Mouse (Mus musculus) forebrain, embryonic 12.5 days (tissue): ENCODE results near the gene Sec61g. TPM values are rescaled to one million over a fixed set of nuclear protein-coding genes. Genes with fewer than 3 reads are reported as not detected.
A peak's percentile ranks its signal among the peaks of the same experiment; 100 is the strongest.
"Not testable (repeated sequence)": the region's sequence is repeated elsewhere in the genome, so short reads cannot be mapped to it uniquely, and the experiment has no call there.

Experiments
- ATAC-seq: fragments of 200-750 bp; cut with Nextera tagmentation; 2 replicates; pipeline ENCODE4 v1.8.0; 2017; ENCODE audit warnings: moderate TSS enrichment; ENCODE audit not compliant: low FRiP score
- H3K27ac ChIP-seq: fragments of 300-500 bp; sonication (generic); 2 replicates; pipeline ENCODE4 v1.5.1; 2016; ENCODE audit warnings: mild to moderate bottlenecking
- H3K27me3 ChIP-seq: fragments of 300-500 bp; sonication (generic); 2 replicates; pipeline ENCODE4 v1.6.1; 2016; ENCODE audit warnings: mild to moderate bottlenecking
- H3K36me3 ChIP-seq: fragments of 300-500 bp; sonication (generic); replicated peaks from 2 replicates; pipeline ENCODE4 v1.6.1; 2016; ENCODE audit warnings: mild to moderate bottlenecking
- H3K4me1 ChIP-seq: fragments of 300-500 bp; sonication (generic); 2 replicates; pipeline ENCODE4 v1.6.1; 2016
- H3K4me2 ChIP-seq: fragments of 300-500 bp; sonication (generic); 2 replicates; pipeline ENCODE4 v1.6.1; 2016; ENCODE audit warnings: mild to moderate bottlenecking, moderate library complexity
- H3K4me3 ChIP-seq: fragments of 300-500 bp; sonication (generic); replicated peaks from 2 replicates; pipeline ENCODE4 v1.5.1; 2016; ENCODE audit warnings: mild to moderate bottlenecking
- H3K9ac ChIP-seq: fragments of 300-500 bp; sonication (generic); 2 replicates; pipeline ENCODE4 v1.6.1; 2016; ENCODE audit warnings: mild to moderate bottlenecking
- H3K9me3 ChIP-seq: fragments of 300-500 bp; sonication (generic); 2 replicates; pipeline ENCODE4 v1.6.1; 2016
- WGBS: fragments of 180-500 bp; shearing (Covaris S2); methylation state at CpG from one replicate; pipeline ENCODE4 v1.1.7; 2016; 5-methylcytosine and 5-hydroxymethylcytosine counted together
- polyA plus RNA-seq: library from polyadenylated mRNA; unstranded; fragments of >200 nt; fragmentation: Nextera tagmentation; extraction: Ambion mirVana; gene quantifications from 2 replicates; pipeline ENCODE4 v1.2.1, GENCODE M21; 2016

Gene Sec61g
- polyA plus RNA-seq, 1 experiment from 2014 or later: 38.0 TPM

DNA sequence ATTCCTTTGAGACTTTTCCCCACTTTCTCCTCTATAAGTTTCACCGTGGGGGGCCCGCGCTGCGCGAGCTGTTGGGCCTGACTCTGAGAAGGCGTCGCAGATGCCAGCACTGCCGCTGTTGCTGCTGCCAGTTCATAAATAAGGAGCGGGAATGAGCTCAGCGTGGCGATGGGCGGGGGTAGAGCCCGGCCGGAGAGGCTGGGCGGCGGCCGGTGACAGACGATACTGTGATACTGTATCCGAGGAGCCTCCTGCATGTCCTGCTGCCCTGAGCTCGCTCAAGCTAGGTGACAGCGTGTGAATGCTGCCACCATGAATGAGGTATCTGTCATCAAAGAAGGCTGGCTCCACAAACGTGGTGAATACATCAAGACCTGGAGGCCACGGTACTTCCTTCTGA is 5.9 kb upstream of the Sec61g start:
- not testable (repeated sequence) for H3K9ac ChIP-seq, H3K9me3 ChIP-seq, H3K27ac ChIP-seq, H3K4me2 ChIP-seq, H3K4me3 ChIP-seq, H3K4me1 ChIP-seq, H3K27me3 ChIP-seq, H3K36me3 ChIP-seq, ATAC-seq
- 74% methylated on average over 23 of the region's 23 CpGs for WGBS

DNA sequence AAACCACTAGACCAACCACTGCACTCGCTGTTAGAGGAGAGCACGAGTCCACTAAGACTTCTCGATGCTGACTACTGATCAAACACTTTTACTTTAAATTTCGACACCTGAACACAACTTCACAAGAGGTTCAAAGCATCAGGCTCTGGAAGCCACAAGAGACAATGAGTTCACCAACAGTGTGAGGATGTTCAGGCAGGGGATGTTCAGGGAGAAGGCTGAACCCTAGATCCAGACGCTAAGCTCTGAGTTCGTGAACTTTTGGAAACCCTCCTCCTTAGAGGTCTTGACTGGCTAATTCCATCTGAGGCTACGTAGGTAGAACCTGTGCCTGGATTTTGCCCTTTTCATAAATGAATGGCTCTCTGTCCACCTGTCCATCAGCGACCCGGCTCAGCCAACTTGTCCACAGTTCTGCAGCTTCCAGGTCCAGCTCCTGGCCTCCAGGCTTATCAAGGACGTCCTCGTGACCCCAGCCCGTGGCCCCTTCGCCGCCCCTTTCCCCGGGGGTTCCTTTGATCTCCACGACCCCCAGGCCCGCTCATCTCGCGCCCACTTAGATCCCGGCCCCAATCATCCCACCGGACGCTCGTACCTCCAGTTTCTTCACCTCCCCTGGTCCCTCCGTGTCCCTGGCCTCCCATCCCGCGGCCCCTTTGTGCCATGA is 766 bp downstream of the Sec61g start:
- H3K4me3 ChIP-seq: peak overlapping the region; percentile 83
- peak overlapping the region; percentile 77 for H3K4me2 ChIP-seq
- H3K9ac ChIP-seq: peak overlapping the region; percentile 93
- peaks cover 7% of the 10 kb centered on the region for H3K4me1 ChIP-seq
- no peak; the same call in none of the 2 replicates for ATAC-seq
- peaks cover 30% of the 10 kb centered on the region for H3K36me3 ChIP-seq
- 5% methylated on average over 26 of the region's 26 CpGs for WGBS
- H3K27me3 ChIP-seq: no peaks in the 10 kb centered on the region
- peak overlapping the region; percentile 94 for H3K27ac ChIP-seq
- no peaks in the 10 kb centered on the region for H3K9me3 ChIP-seq

DNA sequence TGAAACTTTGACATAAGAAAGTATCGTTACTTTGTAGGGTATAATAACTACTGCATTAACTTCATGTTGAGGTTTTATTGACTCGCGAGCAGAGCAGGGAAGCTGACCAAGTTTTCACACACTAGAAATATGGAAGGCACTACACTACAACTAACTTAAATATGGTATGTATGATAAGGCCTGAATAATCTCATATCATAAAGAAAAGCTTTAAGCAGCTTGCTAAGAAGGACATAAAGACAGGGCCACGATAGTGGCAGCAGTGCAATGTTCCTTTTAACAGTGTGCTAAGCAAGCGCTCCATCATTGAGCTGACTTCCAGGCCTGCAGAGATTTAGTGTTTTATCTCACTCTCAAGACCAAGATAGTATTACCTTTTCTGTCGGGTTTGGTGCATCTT is 2.3 kb downstream of the Sec61g start:
- no peak overlapping the region for H3K9ac ChIP-seq
- no peak overlapping the region for H3K27ac ChIP-seq
- H3K9me3 ChIP-seq: no peaks in the 10 kb centered on the region
- ATAC-seq: no peak
- H3K4me1 ChIP-seq: peaks cover 7% of the 10 kb centered on the region
- H3K27me3 ChIP-seq: no peaks in the 10 kb centered on the region
- 96% methylated on average over 6 of the region's 6 CpGs for WGBS
- H3K4me3 ChIP-seq: no peak overlapping the region
- no peak overlapping the region for H3K4me2 ChIP-seq
- peaks cover 34% of the 10 kb centered on the region for H3K36me3 ChIP-seq

DNA sequence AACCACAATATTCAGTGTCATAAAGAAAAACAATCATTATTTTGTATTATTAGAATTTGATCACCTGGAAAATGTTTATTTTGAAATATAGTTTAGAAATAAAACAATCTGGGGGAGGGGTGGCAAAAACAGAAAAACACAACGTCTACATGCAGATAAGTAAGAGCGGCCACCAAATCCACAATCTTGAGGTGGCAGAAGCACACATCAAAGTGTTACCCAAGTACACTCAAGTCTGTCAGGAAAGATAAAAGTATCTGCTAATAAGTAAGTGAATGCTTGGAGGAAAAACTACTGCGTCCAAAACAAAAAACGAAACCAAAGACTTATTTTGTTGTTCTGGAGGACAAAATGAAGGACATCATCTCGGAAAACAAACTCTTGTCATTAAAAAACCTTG is 5.1 kb downstream of the Sec61g start:
- Histone ChIP-seq H3K9ac (no peak overlapping the region), H3K36me3 (peaks cover 47% of the 10 kb centered on the region), H3K9me3 (no peaks in the 10 kb centered on the region), H3K4me3 (no peak overlapping the region), H3K27ac (no peak overlapping the region), H3K4me2 (no peak overlapping the region), H3K4me1 (peaks cover 7% of the 10 kb centered on the region), H3K27me3 (no peaks in the 10 kb centered on the region)
- no peak for ATAC-seq
- 92% methylated on average over 5 of the region's 5 CpGs for WGBS

DNA sequence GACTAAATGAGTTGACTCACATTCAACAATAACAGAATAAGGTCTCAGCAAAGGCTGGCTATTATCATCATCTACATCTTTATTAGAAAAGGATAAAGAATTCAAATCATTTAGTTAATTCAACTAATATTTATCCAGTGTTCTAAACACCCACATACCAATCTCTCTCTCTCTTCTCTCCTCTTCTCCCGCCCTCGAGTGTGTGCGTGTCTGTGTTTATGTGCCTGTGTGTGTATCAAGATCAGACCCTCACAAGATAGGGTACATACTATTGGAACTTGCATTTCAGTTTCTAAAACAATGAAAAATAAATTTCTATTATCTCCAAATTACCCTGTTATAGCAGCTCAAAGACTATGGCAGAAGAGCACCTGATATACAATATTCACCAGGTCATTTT is 5.5 kb downstream of the Sec61g start:
- no peaks in the 10 kb centered on the region for H3K27me3 ChIP-seq
- ATAC-seq: no peak
- H3K4me2 ChIP-seq: no peak overlapping the region
- H3K36me3 ChIP-seq: peaks cover 47% of the 10 kb centered on the region
- H3K9ac ChIP-seq: no peak overlapping the region
- H3K9me3 ChIP-seq: no peaks in the 10 kb centered on the region
- 92% methylated on average over 3 of the region's 3 CpGs for WGBS
- no peak overlapping the region for H3K27ac ChIP-seq
- H3K4me3 ChIP-seq: no peak overlapping the region
- H3K4me1 ChIP-seq: peaks cover 7% of the 10 kb centered on the region

DNA sequence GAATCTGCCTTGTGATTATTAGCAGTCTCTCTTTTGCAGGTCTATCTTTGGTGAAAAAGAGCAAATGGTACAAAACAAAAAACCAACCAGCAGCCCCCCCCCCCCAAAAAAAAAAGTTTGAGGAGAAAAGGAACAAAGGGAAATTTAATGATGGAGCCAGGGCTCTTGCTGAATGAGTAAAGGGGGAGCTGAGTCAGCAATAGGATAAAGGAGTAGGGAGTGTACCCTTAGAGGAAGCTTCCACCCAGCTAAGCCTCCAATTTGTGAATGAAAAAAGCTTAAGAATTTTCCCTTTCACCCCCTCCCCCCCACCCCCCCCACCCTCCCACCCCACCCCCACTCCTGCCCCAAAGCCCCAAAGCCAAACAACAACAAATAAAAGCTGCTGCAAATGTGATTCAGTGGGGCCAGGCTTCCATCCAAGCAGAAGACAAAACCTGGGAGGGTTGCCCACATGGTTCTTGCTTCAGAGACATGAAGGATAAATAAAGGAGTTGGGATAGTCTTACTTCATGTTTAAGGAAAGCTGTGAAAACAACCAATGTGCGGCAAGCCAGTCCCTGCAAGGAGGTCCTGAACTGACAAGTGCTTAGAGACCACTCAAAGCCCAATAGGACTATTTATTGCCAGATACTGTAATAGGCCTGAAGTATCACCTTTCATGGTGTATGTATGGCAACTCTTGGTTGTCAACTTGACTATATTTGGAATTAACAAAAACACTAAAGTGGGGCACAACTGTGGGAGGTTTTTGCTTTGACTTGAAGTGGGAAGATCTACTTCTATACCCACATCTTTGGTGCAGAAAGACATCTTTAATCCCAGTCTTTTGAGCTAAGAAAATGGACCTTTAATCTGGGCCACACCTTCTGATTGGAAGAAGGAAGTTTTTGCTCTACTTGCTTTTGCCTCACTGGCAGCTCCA is 9.3 kb downstream of the Sec61g start:
- H3K9ac ChIP-seq: no peak overlapping the region
- H3K4me3 ChIP-seq: no peak overlapping the region
- ATAC-seq: no peak
- no peak overlapping the region for H3K27ac ChIP-seq
- peaks cover 28% of the 10 kb centered on the region for H3K36me3 ChIP-seq
- no peaks in the 10 kb centered on the region for H3K27me3 ChIP-seq
- H3K4me1 ChIP-seq: no peaks in the 10 kb centered on the region
- 30% methylated on average over 1 of the region's 1 CpGs for WGBS
- H3K9me3 ChIP-seq: no peaks in the 10 kb centered on the region
- no peak overlapping the region for H3K4me2 ChIP-seq

Other genes starting within 250 kb of the Sec61g start
- 3.5 and 4.7 TPM in 2 replicates for gene Egfr, start 243.7 kb upstream of the Sec61g start, polyA plus RNA-seq